Mouse (Mus musculus) forelimb bud, embryonic 11.5 days (tissue): ENCODE results near the gene Gatb.

Experiments
- DNase-seq: peaks from one replicate; pipeline ENCODE4 v3.0.0-alpha.2; 2012; ENCODE audit warnings: low read depth, low spot score

Gatb gene

DNA sequence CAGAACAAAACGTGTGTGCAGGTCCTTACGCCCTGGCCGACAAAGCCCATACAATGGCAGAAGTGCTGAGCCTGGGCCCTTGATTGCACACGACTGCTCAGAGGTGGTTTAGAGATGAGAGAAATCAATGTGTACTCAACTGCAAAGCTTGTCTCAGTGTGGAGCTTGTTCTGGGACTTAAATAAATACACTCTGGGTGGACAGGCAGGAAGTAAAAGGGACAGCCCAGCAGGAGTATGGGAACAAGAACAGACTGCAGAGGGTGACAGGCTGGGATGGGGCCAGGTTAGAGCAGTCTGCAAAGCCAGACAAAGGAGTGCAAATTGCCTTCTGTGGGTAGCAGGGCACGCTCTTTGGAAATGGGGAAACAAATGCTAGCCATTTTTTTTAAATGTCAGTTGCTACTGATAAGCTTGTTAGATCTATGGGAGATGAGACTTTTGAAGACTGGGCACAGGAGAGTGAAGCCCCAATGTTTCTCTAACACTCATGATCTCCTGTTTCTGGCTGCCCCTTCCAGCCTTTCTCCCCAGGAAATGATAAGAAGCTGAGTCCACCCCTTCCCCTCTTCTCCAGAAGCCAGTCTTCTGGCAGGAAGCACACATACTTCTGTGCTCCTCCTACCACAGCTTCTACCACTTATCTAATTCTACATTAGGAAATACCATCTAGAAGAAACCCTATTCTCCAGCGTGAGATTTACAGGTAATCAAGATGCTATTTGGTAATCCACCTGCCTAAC lies 129.4 kb downstream of the Gatb start:
- DNase-seq: no peak
